Mouse (Mus musculus): ENCODE measurements around the gene Psmd9.
"Not testable (repeated sequence)": the region's sequence is repeated elsewhere in the genome, so short reads cannot be mapped to it uniquely, and the experiment has no call there.

Psmd9 gene

DNA sequence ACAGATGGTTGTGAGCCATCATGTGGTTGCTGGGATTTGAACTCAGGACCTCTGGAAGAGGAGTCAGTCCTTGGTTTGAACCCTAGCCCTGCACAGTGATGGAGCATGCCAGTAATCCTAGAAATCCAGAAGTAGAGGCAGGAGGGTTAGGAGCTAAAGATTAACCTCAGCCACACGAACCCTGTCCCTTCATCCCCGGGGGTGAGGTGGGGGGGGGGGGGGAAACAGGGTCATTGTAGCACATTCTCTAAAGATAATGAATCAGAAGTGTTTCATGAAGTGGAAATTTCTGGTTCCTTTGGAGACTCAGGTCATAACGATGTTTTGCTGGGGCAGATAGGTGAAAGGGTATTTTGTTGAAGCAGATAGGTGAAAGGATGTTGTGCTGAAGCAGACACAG, 21.7 kb downstream of the Psmd9 start:
- no peak for DNase-seq (ENCODE audit: low read depth in 1 of 2, low spot score in 2 of 2)

DNA sequence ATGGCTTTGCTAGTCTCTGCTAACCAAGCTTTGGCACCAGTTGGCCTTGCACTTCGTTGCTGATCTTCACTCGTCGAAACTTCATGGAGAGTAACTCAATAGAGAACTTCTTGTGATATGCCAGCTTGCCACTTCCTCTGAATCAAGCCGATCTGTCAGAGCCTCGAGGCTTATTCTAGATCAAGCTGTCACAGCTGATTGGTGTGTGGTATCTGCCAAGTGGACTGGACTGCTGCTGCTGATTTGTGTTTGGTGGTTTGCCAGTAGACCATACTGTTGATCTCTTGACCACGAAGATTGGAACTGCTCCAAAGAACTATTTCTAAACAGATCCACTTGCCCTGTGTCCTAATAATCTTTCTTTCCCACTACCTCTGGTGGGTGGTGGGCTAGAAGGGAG, 22.2 kb downstream of the Psmd9 start:
- no peak for DNase-seq (ENCODE audit: low read depth in 1 of 2, low spot score in 2 of 2)

DNA sequence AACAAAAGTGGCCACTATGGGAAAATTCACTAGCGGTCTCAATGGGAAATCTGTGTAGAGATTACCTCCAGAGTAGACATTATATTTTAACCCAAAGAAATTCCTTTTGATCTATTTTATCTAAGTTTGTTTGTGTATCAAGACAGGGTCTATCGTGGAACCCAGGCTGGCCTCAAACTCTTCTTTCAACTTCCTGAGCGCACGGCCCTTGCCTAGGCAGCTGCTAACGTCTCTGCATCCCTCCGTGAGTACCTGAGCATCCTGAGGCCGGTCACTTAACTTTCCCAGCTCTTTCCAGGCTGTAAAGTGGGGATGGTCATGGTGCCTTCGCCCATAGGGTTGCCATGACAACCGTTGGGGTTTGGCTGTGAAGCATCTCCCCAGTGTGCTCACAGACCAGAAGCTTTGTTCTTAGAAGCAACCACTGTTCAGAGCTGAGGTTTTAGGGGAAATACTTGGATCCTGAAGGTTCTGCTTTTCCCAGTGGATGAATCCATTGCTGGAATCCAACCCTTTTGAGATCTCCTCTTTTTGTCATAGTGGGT, 23.5 kb downstream of the Psmd9 start:
- DNase-seq (ENCODE audit: low read depth in 1 of 2, low spot score in 2 of 2): no peak

DNA sequence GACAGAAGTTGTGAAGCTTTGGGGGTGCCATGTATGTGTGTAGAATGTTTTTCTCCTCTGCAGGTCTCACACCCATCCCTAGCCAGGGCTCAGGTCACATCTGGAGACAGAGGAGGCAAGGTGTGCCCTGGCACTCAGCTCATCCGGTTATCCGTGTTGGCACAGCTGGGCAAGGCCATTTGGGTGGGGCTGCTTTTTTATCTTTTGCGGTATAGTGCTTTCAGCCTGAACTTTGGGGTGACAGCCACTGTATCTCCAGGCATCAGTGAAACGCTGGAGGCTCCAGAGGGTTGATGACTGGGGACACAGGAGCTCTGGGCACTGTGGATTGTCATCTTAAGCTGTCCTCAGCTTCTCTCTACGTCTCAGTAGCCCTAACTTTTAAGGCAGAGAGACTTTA, 24.2 kb downstream of the Psmd9 start:
- no peak for DNase-seq (ENCODE audit: low read depth in 1 of 2, low spot score in 2 of 2)

DNA sequence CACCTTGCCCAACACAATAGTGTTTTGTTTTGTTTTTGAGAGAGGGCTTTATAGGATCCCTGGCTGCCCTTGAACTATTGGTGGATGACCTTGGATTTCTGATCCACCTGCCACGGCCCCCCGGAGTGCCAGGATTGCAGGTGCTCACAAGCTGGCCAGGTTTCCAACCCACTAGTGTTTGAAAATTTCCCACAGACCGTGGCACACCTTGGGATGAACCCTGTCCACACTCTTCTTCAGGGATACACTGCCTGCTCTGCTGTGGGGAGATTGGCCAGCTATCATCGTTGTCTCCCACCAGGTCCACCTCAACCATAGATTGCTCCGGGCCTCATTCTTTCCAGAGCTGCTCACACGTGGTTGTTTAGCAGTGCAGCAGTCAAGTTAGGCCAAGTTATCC, 25.6 kb downstream of the Psmd9 start:
- no peak for DNase-seq (ENCODE audit: low read depth in 1 of 2, low spot score in 2 of 2)

DNA sequence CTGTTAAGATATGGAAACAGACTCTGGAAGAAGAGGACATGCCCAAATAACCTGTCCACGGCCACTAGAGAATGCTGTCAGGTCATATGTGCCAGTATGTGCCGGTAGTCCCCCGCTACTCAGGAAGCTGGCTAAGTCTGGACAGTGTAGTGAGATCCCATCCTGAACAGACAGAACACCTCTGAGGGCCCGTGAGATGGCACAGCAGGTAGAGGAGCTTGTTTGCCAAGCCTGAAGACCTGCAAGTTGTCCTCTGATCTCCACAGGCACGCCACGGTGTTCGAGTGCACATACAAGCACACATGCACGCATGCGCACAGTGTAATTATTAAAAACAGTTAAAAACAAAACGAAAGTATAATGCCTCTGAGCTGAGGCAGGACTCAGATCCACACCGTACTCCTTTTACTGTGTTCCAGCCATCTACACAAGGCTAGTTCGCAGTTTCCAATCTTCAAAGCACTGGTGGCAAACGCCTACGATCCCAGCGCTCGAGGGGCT, 26.3 kb downstream of the Psmd9 start:
- no peak for DNase-seq (ENCODE audit: low read depth in 1 of 2, low spot score in 2 of 2)

DNA sequence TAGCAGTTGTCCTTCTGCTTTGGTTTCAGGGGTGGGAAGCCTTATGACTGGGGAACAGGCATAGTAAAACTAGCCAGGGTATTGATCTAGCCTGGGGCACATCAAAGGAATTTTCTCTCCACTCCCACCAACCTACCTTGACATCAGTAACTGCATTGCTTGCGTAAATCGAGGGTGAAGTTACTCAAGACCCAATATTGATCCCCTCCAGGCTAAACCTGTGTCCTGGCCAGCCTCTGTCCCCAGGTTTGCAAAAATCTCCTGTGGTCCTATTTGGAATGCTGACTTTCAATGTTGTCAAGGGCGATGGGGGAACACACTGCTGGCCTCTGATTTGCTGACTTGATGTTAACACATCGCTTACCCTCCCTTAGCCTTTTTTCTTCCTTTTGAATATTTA, 27.5 kb downstream of the Psmd9 start:
- DNase-seq (ENCODE audit: low read depth in 1 of 2, low spot score in 2 of 2): no peak

DNA sequence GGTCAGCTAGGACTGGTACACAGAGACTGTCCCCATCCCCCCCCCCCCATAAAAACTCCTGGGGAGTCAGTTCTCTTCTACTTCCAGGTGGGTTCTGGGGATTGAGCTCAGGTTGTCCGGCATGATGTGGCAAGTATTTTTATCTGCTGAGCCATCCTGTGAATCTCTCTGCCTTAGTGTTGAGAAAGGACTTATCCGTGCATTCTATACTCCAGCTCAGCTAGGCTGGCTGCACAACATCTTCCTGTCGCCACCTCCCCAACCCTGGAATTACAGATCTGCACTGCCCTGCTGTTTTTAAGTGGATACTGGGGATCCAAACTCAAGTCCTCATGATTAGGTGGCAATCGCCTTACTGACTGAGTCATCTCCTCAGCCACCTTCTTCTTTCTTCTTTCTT, 29.3 kb downstream of the Psmd9 start:
- DNase-seq (ENCODE audit: low read depth in 1 of 2, low spot score in 2 of 2): no peak

DNA sequence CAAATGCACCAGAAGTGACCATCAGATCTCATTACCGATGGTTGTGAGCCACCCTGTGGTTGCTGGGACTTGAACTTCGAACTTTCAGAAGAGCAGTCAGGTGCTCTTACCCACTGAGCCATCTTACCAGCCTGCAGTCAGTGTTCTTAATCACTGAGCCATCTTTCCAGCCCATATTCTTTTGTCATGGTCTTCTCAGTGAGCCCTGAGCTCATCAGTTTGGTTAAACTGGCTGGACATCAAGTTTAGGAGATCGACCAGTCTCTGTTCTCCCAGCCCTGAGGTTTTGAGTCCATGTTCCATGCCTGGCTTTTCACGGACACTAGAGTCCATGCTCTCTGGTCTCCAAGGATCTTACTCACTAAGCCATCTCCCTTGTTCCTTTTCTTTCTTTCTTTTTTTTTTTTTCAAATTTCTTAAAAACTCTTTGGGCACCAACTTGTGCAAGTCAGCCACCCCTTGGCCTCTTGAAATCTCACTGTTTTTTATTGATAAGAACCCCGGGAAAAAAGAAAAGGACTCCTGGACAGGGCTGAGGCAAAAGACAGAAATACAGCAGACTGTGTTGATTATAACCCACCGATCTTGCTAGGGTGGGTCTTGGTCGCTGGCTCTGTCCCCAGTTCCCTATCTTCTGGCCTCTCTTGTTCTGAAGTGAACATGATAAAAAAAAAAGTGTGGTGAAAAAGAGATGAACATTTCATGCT, 31.8 kb downstream of the Psmd9 start:
- not testable (repeated sequence) for DNase-seq (ENCODE audit: low read depth in 1 of 2, low spot score in 2 of 2)

DNA sequence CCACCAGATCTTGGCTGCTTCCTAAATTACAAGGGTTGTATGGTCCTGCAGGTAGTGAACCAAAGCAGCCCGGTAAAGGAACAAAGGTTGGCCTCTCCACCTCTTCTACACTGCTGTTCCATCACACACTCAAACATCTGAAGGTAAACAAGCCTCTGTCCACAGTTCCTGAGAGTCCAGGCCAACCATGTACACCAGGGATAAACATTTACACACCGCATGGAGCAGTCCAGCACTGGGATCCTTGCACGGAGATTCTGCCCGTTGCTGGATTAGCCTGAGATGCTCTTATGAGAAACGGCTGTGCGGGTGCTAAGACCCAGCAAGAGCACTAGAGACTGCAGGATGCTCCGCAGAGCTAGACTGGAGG, 32.3 kb downstream of the Psmd9 start:
- DNase-seq (ENCODE audit: low read depth in 1 of 2, low spot score in 2 of 2): no peak

DNA sequence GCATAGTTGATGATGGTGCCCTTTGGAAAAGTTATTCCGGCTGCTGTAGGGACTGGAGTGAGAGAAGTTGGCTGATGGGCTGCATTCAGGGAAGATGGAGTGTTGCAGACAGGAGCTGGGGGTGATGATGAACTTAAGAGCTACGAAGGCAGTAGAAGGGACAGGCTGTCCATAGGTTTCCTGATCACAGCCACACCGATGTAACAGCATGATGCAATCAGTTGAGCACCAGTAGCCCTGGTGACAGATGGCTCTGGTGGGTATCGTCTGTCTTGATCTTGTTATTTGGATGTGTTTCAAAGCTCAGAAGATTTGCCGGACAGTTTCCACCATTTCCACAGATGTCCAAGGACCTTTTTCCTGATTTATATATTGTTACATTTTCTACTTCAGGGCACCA, 32.8 kb downstream of the Psmd9 start:
- no peak for DNase-seq (ENCODE audit: low read depth in 1 of 2, low spot score in 2 of 2)

DNA sequence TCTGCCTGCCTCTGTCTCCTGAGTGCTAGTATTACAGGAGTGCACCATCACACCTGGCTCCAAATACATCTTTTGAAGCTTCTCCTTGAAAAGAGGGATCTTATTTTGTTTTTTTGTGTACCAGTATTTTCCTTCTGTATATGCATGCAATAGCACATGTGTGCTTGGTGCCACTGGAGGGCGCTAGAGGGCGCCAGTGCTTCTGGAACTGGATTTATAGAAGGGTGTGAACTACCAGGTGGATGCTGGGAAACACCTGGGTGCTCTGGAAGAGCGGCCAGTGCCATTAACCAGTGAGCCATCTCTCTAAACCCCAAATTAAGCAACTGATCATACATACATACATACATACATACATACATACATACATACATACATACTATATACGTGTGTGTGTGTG, 33.6 kb downstream of the Psmd9 start:
- not testable (repeated sequence) for DNase-seq (ENCODE audit: low read depth in 1 of 2, low spot score in 2 of 2)

DNA sequence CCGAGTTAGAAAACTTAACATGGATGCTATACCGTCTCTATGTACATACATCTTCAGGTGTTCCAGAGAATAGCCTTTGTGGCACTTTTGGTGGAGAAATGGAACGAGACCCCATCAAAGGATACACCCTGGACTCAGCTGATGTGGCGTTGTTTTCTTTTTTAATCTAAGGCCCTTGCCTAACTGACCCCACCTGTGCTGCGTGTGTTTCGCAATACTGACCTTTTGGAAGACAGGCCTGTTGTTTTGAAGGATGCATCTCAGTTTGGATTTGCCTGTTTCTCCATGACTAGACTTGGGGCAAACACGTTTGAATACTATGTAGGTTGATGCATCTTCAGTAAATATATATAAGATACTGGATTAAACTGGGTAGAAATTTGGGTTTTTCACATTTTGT, 34.4 kb downstream of the Psmd9 start:
- not testable (repeated sequence) for DNase-seq (ENCODE audit: low read depth in 1 of 2, low spot score in 2 of 2)

DNA sequence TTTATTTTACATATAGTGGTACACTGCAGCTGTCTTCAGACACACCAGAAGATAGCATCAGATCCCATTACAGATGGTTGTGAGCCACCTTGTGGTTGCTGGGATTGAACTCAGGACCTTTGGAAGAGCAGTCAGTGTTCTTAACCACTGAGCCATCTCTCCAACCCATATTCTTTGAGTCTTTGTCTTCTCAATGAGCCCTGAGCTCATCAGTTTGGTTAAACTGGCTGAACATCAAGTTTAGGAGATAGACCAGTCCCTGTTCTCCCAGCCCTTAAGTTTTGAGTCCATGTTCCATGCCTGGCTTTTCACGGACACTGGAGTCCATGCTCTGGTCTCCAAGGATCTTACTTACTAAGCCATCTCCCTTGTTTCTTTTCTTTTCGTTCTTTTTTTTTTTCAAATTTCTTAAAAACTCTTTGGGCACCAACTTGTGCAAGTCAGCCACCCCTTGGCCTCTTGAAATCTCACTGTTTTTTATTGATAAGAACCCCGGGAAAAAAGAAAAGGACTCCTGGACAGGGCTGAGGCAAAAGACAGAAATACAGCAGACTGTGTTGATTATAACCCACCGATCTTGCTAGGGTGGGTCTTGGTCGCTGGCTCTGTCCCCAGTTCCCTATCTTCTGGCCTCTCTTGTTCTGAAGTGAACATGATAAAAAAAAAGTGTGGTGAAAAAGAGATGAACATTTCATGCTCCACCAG, 53.3 kb downstream of the Psmd9 start:
- not testable (repeated sequence) for DNase-seq (ENCODE audit: low read depth in 1 of 2, low spot score in 2 of 2)

DNA sequence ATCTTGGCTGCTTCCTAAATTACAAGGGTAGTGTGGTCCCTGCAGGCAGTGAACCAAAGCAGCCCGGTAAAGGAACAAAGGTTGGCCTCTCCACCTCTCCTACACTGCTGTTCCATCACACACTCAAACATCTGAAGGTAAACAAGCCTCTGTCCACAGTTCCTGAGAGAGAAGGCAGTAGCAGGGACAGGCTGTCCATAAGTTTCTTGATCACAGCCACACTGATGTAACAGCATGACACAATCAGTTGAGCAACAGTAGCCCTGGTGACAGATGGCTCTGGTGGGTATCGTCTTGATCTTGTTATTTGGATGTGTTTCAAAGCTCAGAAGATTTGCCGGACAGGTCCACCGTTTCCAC, 53.8 kb downstream of the Psmd9 start:
- DNase-seq (ENCODE audit: low read depth in 1 of 2, low spot score in 2 of 2): no peak

DNA sequence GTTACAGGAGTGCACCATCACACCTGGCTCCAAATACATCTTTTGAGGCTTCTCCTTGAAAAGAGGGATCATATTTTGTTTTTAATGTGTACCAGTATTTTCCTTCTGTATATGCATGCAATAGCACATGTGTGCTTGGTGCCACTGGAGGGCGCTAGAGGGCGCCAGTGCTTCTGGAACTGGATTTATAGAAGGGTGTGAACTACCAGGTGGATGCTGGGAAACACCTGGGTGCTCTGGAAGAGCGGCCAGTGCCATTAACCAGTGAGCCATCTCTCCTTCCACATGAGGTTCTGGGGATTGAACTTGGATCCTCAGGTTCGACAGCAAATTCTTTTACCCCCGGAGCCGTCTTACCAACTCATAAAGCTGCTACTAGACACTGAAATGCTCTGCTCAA, 54.6 kb downstream of the Psmd9 start:
- DNase-seq (ENCODE audit: low read depth in 1 of 2, low spot score in 2 of 2): not testable (repeated sequence)

DNA sequence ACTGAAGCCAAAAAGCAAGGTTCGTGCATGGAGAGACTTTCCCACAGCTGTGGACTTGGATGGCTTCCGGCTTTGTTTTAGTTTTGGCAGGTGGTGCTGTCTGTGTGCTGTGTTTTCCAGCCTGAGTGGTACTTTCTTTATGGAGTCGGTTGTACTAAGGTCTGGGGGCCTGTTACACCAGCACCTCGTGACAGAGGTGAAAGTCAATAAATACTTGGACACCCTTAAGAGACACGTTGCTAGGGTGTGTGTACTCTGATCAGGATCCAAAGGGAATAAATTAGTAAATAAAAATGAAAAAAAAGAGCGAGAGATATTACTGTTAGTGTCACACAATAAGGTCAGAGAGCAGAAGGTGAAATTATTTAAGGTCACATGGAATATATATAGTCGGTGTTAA, 57.6 kb downstream of the Psmd9 start:
- no peak for DNase-seq (ENCODE audit: low read depth in 1 of 2, low spot score in 2 of 2)

DNA sequence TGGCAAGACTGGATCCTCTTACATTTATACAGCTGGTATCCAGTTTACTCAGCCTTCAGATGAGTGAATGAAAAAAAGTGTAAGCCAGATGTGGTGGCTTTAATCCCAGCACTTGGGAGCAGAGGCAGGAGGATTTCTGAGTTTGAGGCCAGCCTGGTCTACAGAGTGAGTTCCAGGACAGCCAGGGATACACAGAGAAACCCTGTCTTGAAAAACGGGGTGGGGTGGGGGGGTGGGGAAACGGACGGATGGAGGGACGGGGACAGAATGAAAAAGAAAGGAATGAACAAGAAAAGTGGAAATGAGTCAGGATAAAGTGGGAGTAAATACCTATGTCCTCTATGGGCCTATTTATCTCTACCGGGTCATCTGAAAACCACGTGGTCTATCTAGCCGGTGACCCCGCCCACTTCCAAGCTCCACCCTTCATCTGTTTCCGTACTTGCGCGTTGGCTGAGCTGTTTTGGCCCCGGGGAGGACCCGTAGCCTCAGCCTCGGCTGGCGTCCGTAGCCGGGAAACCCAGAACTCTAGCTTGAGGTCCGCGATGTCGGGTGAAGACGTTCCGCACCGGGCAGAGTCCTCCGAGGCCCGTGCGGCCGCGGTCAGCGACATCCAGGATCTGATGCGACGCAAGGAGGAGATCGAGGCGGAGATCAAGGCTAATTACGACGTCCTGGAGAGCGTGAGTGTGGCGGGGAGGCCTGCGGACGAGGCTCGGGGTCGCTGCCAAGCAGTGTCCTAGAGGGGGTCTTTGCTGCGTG, 58.7 kb downstream of the Psmd9 start:
- DNase-seq (ENCODE audit: low read depth in 1 of 2, low spot score in 2 of 2): peak; percentile 78 to 87

DNA sequence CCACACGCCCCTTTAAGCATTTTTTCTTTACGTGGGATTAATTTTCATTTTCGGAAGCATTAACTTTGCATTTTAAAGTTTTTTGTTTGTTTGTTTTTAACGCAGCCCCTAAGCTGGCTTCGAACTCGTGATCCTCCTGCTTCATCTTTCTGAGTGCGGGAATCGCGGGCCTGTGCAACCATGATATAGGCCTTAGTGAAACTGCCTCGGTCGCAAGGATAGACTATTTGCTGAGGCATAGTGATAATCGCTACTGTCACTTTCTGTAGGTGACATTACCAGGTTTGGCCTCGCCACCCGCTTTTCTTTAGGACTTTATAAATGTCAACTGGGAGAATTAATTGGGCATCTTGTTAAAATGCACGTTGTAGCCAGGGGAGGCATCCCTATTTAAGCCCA, 59.3 kb downstream of the Psmd9 start:
- no peak for DNase-seq (ENCODE audit: low read depth in 1 of 2, low spot score in 2 of 2)

DNA sequence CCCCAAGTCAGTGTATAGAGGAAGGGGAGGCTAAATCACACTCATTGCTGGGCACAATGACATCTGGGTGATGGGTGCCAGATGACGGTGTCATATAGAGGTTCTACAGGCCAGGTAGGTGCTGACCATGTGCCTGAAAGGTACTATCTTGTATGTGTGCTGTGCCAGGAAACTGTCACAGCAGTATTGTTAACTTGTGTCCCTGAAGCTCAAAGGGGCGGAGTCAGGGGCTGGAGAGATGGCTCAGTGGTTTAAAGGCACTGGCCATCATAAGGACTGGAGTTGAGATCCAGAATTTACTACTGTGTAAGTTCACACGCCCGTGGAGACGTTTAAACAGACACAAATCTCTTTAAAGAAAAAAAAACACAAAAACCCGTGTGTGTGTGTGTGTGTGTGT, 60.1 kb downstream of the Psmd9 start:
- no peak for DNase-seq (ENCODE audit: low read depth in 1 of 2, low spot score in 2 of 2)

DNA sequence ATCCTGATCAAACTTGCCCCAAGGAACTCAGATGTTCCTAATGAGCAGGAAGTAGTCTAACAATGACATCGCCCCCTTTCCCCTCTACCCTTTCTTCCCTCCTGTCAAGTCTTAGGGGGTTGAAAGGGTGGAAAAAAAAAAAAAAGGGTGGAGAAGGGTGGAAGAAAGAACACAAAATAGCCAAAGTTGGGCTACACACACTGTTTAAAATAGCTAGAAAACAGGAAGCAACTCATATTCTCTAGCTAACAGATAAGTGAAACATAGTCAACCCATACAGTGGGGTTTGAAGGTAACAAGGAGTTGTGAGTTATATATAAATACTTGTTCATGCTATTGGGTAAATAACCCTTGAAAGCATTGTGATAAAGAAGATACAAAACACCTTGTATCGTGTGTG, 63.0 kb downstream of the Psmd9 start:
- DNase-seq (ENCODE audit: low read depth in 1 of 2, low spot score in 2 of 2): no peak

DNA sequence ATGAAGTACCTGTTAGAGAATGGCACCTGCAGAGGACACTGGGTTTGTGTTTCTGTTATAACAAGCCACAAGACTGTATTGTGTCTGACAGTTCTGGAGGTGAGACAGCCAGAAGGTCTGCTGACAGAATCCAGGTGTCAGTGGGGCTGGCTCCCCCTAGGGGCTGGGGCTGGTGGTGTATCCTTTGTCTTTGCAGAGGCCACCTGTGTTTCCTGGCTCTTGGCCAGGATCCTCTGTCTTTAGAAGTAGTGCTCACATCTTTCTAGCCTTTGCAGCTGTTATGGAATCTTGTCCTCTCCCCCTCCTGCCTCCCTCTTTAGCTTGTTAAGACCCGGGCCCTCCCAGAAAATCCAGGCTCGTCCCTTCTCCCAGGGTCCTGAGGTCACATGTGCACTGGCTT, 66.5 kb downstream of the Psmd9 start:
- DNase-seq (ENCODE audit: low read depth in 1 of 2, low spot score in 2 of 2): no peak
